Mouse (Mus musculus) testis, adult 2 months (tissue): ENCODE measurements around the gene Rrp12.

Experiments
- CTCF ChIP-seq: fragments of 200-500 bp; IDR thresholded peaks from 2 replicates; pipeline ENCODE4 v1.5.1; 2012; ENCODE audit warnings: low read depth, mild to moderate bottlenecking, inconsistent platforms, low read length, moderate library complexity; ENCODE audit not compliant: control insufficient read depth, insufficient read depth, insufficient replicate concordance
- POLR2A ChIP-seq: fragments of 200-500 bp; IDR thresholded peaks from 2 replicates; pipeline ENCODE4 v1.6.1; 2012; ENCODE audit warnings: low read depth, mild to moderate bottlenecking, inconsistent platforms, low read length, moderate library complexity; ENCODE audit not compliant: control insufficient read depth

DNA sequence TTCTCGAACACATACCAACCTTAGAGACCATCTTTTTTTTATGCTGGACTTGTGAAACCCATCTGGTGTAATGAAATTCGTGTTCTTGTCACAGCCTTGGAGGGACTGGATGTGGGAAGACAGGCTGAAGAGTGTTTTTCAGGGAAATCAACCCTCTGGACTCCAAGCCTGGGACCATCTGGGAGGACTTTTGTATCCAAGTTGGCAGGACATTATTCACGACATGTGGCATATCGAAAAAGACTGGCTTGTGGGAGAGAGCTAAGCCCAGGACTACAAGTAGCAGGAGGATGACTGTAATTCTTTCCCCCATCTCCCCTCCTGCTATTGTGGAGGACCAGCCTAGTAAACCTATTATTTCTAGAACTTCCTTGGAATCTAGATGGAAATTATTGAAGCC, 53.8 kb downstream of the Rrp12 start:
- TF ChIP-seq CTCF (no peak), POLR2A (no peak)
